Comparison of ENCODE assay signal across 11 mouse cellular contexts in the genomic region with DNA sequence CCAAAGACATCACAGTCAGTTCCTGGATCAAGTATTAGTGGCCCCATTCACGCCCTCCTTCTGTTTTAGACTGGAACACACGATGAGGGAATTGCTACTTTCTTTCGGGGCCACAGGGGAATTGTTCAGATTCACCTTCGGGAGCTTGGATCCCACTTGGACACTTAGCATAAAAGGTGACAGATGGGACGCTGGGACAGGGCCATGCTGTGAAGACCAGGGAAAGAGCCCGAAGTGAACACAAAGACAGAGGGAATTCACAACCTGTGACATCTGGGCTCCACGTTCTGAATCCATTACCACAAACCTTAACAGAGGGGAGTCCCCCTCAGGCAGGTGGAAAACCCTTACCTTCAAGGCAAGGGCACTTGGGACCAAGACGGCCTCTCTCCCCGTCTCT. TPM values are rescaled to one million over a fixed set of nuclear protein-coding genes. Genes with fewer than 3 reads are reported as not detected.
DNase-seq lines count a peak whose midpoint lies in the region; ATAC-seq and TF ChIP-seq lines count a peak whose summit lies in the region.
"Had no signal": no experiment of that assay in that cellular context is flagged by ENCODE, and none has a peak within 500 bp of the region (broad histone marks: within the 10 kb centered on the region; RNA-seq: fewer than 3 reads in every experiment).

No protein-coding gene starts in this region.

- H3K4me3 ChIP-seq in lung, embryonic 14.5 days (ENCODE audit: low read depth, low read length): no peak overlapping the region
- H3K4me3 ChIP-seq in hindbrain, embryonic 13.5 days: peak overlapping the region; percentile 36
- H3K4me3 ChIP-seq in neural tube, embryonic 13.5 days: peak overlapping the region; percentile 27; the same call in 1 of the 2 replicates

- peaks cover 43% of the 10 kb centered on the region for H3K4me1 ChIP-seq in lung, embryonic 14.5 days (ENCODE audit: insufficient read depth)
- peaks cover 72% of the 10 kb centered on the region for H3K4me1 ChIP-seq in hindbrain, embryonic 13.5 days (replicated peaks)
- H3K4me1 ChIP-seq in neural tube, embryonic 13.5 days (replicated peaks): peaks cover 88% of the 10 kb centered on the region

- peak overlapping the region; percentile 50 for H3K4me2 ChIP-seq in lung, embryonic 14.5 days
- H3K4me2 ChIP-seq in hindbrain, embryonic 13.5 days: peak overlapping the region; percentile 58
- H3K4me2 ChIP-seq in neural tube, embryonic 13.5 days: peak overlapping the region; percentile 62

- TF ChIP-seq CTCF in lung, embryonic 14.5 days (IDR thresholded peaks at IDR 0.05; ENCODE audit: low read depth): no peak

- H3K27ac ChIP-seq in lung, embryonic 14.5 days (ENCODE audit: low read depth): peak overlapping the region; percentile 30; the same call in 1 of the 2 replicates
- H3K27ac ChIP-seq in hindbrain, embryonic 13.5 days: peak overlapping the region; percentile 92
- H3K27ac ChIP-seq in neural tube, embryonic 13.5 days (replicated peaks): peak overlapping the region; percentile 91

- peak; percentile 3 for DNase-seq in adrenal gland, adult 2 months
- no peak for DNase-seq in adrenal gland, postnatal 36 days
- DNase-seq in lung, embryonic 14.5 days: no peak
- no peak for DNase-seq in lung, postnatal 25 days (ENCODE audit: low spot score)
- DNase-seq in urinary bladder, postnatal 4 days (ENCODE audit: low spot score in 2 of 2): no peak
- DNase-seq in left cerebral cortex, adult 11 months (ENCODE audit: low spot score): no peak
- DNase-seq: kidney, postnatal 25 days; lung, postnatal 10 days had no signal

- WGBS in lung, embryonic 14.5 days: 26% methylated on average over 9 of the region's 9 CpGs
- 3% methylated on average over 9 of the region's 9 CpGs for WGBS in hindbrain, embryonic 13.5 days
- 8% methylated on average over 9 of the region's 9 CpGs for WGBS in neural tube, embryonic 13.5 days

- ATAC-seq in lung, embryonic 14.5 days (ENCODE audit: insufficient read depth): no peak
- peak; percentile 15 for ATAC-seq in hindbrain, embryonic 13.5 days (ENCODE audit: low FRiP score)
- peak; percentile 51; the same call in 1 of the 2 replicates for ATAC-seq in neural tube, embryonic 13.5 days (ENCODE audit: low read depth)
- ATAC-seq: Patski had no signal

- no peaks in the 10 kb centered on the region for H3K9me3 ChIP-seq in lung, embryonic 14.5 days (ENCODE audit: low read depth, low read length)
- H3K9me3 ChIP-seq in hindbrain, embryonic 13.5 days: no peaks in the 10 kb centered on the region
- H3K9me3 ChIP-seq in neural tube, embryonic 13.5 days: no peaks in the 10 kb centered on the region

- peaks cover 4% of the 10 kb centered on the region; the same call in 1 of the 2 replicates for H3K36me3 ChIP-seq in lung, embryonic 14.5 days (ENCODE audit: insufficient read depth)
- H3K36me3 ChIP-seq in hindbrain, embryonic 13.5 days: no peaks in the 10 kb centered on the region
- H3K36me3 ChIP-seq in neural tube, embryonic 13.5 days: no peaks in the 10 kb centered on the region

- no peaks in the 10 kb centered on the region for H3K27me3 ChIP-seq in lung, embryonic 14.5 days (ENCODE audit: insufficient read depth, low read length)
- no peaks in the 10 kb centered on the region for H3K27me3 ChIP-seq in hindbrain, embryonic 13.5 days
- H3K27me3 ChIP-seq in neural tube, embryonic 13.5 days: no peaks in the 10 kb centered on the region
- H3K27me3 ChIP-seq: Patski had no signal

- no peak overlapping the region for H3K9ac ChIP-seq in lung, embryonic 14.5 days
- peak overlapping the region; percentile 66 for H3K9ac ChIP-seq in hindbrain, embryonic 13.5 days
- H3K9ac ChIP-seq in neural tube, embryonic 13.5 days: peak overlapping the region; percentile 66; the same call in 1 of the 2 replicates

RNA-seq across cellular contexts. Expression of gene Boc, which starts 28.5 kb away (rescaled TPM):
- 10 to 100 TPM; 46.3 to 52.1 TPM for total RNA-seq in adrenal gland, adult 2 months (2021)
- polyA plus RNA-seq in adrenal gland, adult 2 months (2012; rRNA removed): 73.4 and 94.6 TPM in 2 replicates
- total RNA-seq in adrenal gland, postnatal 36 days (2021): 10 to 100 TPM; 42.4 to 82.2 TPM
- 36.4 and 38.8 TPM in 2 replicates for polyA plus RNA-seq in lung, embryonic 14.5 days (2014; fragmentation: Nextera tagmentation; extraction: Ambion mirVana)
- polyA plus RNA-seq in hindbrain, embryonic 13.5 days (2015; fragmentation: Nextera tagmentation; extraction: Ambion mirVana): 14.0 and 17.2 TPM in 2 replicates
- 11.5 and 14.4 TPM in 2 replicates for polyA plus RNA-seq in neural tube, embryonic 13.5 days (2015; fragmentation: Nextera tagmentation; extraction: Ambion mirVana)

Comparison
In these comparisons a context has a peak if more than half of its experiments do, and no peak if none do; other contexts are left out.
1. H3K27ac ChIP-seq: peak in every context shown above with its lines; median percentile 92 in hindbrain, embryonic 13.5 days; 91 in neural tube, embryonic 13.5 days; 30 in lung, embryonic 14.5 days.